Mouse (Mus musculus) olfactory bulb, adult 2 months (tissue): ENCODE data around the gene Elavl1.

ENCODE experiments used
- CTCF ChIP-seq: fragments of 200-500 bp; IDR thresholded peaks from 2 replicates; pipeline ENCODE4 v1.5.1; 2012; ENCODE audit warnings: low read depth, mild to moderate bottlenecking, low read length, moderate library complexity; ENCODE audit not compliant: insufficient read depth
- POLR2A ChIP-seq: fragments of 200-500 bp; IDR thresholded peaks from 2 replicates; pipeline ENCODE4 v1.6.1; 2012; ENCODE audit warnings: mild to moderate bottlenecking, low read depth, low read length, moderate library complexity; ENCODE audit not compliant: insufficient read depth

DNA sequence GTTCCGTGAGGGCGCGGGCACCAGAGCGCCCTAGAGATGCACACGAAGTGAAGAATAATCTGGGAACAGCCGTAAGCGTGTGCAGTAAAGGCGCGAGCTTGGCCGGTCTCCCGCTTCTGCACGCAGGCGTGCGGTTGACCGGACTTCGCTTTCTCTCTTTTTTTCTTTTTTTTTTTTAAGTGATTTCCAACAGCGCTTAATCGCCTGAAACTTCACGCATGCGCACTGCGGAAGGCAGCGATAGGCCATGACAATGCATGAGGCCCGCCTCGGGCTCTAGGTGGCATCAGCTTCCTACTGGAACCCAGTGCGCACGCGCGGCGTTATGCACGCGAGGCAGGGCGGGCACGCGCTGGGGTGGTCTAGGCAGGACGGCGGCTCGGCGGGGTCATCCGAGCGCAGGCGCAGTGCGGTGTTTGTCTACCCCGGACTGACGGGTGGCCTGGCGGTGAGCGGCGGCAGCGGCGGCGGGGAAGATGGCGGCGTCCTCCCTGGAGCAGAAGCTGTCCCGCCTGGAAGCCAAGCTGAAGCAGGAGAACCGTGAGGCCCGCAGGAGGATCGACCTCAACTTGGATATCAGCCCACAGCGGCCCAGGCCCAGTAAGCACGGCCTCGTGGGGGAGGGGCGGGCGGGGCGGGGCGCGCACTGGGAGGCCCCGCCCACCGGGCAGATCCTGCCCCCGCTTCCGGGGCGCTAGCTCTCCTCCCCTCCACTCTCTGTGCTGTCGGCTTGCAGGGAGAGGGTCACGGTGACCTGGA lies 86.6 kb downstream of the Elavl1 start, which contains the start of the genes Map2k7 and Gm49320:
- TF ChIP-seq CTCF (peak; percentile 61), POLR2A (peak; percentile 52; the same call in 1 of the 2 replicates)
